Comparison of ENCODE assay signal across 25 mouse cellular contexts in the genomic region with DNA sequence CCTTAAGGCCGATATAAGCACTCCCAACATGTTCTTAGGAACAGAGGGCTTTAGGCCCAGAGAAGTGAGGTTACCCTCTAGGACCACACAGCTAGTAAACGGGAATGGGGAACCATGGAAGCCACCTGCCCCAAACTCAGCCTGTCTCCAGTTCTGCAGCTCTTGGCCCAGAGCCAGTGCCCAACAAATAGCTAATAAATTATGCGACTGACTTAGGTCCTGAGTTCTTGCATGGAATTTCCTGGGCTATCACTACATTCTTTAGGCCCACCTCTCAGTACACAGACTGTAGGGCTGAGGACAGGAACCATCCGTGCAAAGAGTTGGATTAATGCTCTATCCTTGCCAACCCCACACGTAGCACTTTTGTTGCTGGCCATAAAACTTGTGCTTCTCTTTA.
DNase-seq lines count a peak whose midpoint lies in the region; ATAC-seq and TF ChIP-seq lines count a peak whose summit lies in the region.
"Had no signal": no experiment of that assay in that cellular context is flagged by ENCODE, and none has a peak within 500 bp of the region (broad histone marks: within the 10 kb centered on the region; RNA-seq: fewer than 3 reads in every experiment).

No protein-coding gene starts in this region.

- WGBS in forebrain, embryonic 13.5 days: 46% methylated on average over 5 of the region's 5 CpGs
- WGBS in forebrain, embryonic 16.5 days: 43% methylated on average over 5 of the region's 5 CpGs
- 39% methylated on average over 5 of the region's 5 CpGs for WGBS in lung, embryonic 14.5 days
- 79% methylated on average over 5 of the region's 5 CpGs for WGBS in thymus, adult 2 months
- WGBS in limb, embryonic 14.5 days: 25% methylated on average over 5 of the region's 5 CpGs

- TF ChIP-seq CTCF in lung, embryonic 14.5 days (IDR thresholded peaks at IDR 0.05; ENCODE audit: low read depth): no peak
- no peak for TF ChIP-seq CTCF in thymus, adult 2 months (IDR thresholded peaks at IDR 0.05; ENCODE audit: borderline replicate concordance, control insufficient read depth, extremely low read depth, insufficient read depth, low read length, poor library complexity)

- ATAC-seq in forebrain, embryonic 13.5 days: peak; percentile 48
- ATAC-seq in forebrain, embryonic 16.5 days: no peak
- ATAC-seq in lung, embryonic 14.5 days (ENCODE audit: insufficient read depth): no peak
- ATAC-seq in limb, embryonic 14.5 days (ENCODE audit: low FRiP score, low read depth): peak; percentile 31; the same call in 1 of the 2 replicates
- ATAC-seq: hindbrain, embryonic 16.5 days; intestine, postnatal 0 days; midbrain, embryonic 15.5 days had no signal

- no peak for TF ChIP-seq POLR2A in thymus, adult 2 months (IDR thresholded peaks at IDR 0.05; ENCODE audit: control insufficient read depth, extremely low read depth, insufficient read depth, low read length, poor library complexity)
- TF ChIP-seq POLR2A in limb, embryonic 14.5 days (IDR thresholded peaks at IDR 0.05; ENCODE audit: borderline replicate concordance, extremely low read depth, insufficient read depth, insufficient read length): no peak

- no peaks in the 10 kb centered on the region for H3K36me3 ChIP-seq in forebrain, embryonic 13.5 days (ENCODE audit: poor library complexity, severe bottlenecking)
- H3K36me3 ChIP-seq in forebrain, embryonic 16.5 days (ENCODE audit: control insufficient read depth, insufficient read depth): no peaks in the 10 kb centered on the region
- no peaks in the 10 kb centered on the region for H3K36me3 ChIP-seq in lung, embryonic 14.5 days (ENCODE audit: insufficient read depth)
- H3K36me3 ChIP-seq in thymus, adult 2 months (ENCODE audit: control insufficient read depth, insufficient read depth, low read length): peaks cover 22% of the 10 kb centered on the region
- H3K36me3 ChIP-seq in limb, embryonic 14.5 days (ENCODE audit: control insufficient read depth, insufficient read depth, low read length): no peaks in the 10 kb centered on the region
- H3K36me3 ChIP-seq: embryonic facial prominence, embryonic 13.5 days; heart, embryonic 15.5 days; limb, embryonic 13.5 days; liver, embryonic 13.5 days; midbrain, embryonic 15.5 days had no signal

- H3K4me2 ChIP-seq in forebrain, embryonic 13.5 days: no peak overlapping the region
- H3K4me2 ChIP-seq in forebrain, embryonic 16.5 days (ENCODE audit: low read length): no peak overlapping the region
- no peak overlapping the region for H3K4me2 ChIP-seq in lung, embryonic 14.5 days
- H3K4me2 ChIP-seq in limb, embryonic 14.5 days (replicated peaks; ENCODE audit: low read depth, low read length, severe bottlenecking): no peak overlapping the region
- H3K4me2 ChIP-seq: embryonic facial prominence, embryonic 13.5 days; heart, embryonic 15.5 days; limb, embryonic 13.5 days; liver, embryonic 13.5 days; midbrain, embryonic 15.5 days had no signal

- peak; percentile 17 for DNase-seq in lung, embryonic 14.5 days
- no peak for DNase-seq in lung, postnatal 25 days (ENCODE audit: low spot score)
- DNase-seq in thymus, adult 2 months: no peak
- no peak for DNase-seq in thymus, postnatal 14 days
- no peak for DNase-seq in limb, embryonic 14.5 days (ENCODE audit: low spot score)
- DNase-seq in left cerebral cortex, postnatal 36 days (ENCODE audit: low spot score in 2 of 2): no peak
- DNase-seq: adrenal gland, postnatal 36 days; cerebellum, adult 11-12 months; cerebellum, postnatal 14 days; gastrocnemius, adult 2 months; heart, postnatal 4 days; liver, embryonic 13.5 days; lung, adult 2 months; lung, postnatal 36 days had no signal

- no peak overlapping the region for H3K27ac ChIP-seq in forebrain, embryonic 13.5 days
- H3K27ac ChIP-seq in forebrain, embryonic 16.5 days (ENCODE audit: low read length): no peak overlapping the region
- H3K27ac ChIP-seq in lung, embryonic 14.5 days (ENCODE audit: low read depth): no peak overlapping the region
- peak overlapping the region; percentile 23; the same call in 1 of the 2 replicates for H3K27ac ChIP-seq in thymus, adult 2 months (ENCODE audit: control insufficient read depth, insufficient read depth, low read length)
- H3K27ac ChIP-seq in limb, embryonic 14.5 days (replicated peaks; ENCODE audit: low read depth, low read length): no peak overlapping the region
- H3K27ac ChIP-seq: embryonic facial prominence, embryonic 13.5 days; gastrocnemius, adult 2 months; heart, embryonic 15.5 days; layer of hippocampus, adult 2 months; limb, embryonic 13.5 days; liver, embryonic 13.5 days; midbrain, embryonic 15.5 days had no signal

- H3K4me3 ChIP-seq in forebrain, embryonic 13.5 days: no peak overlapping the region
- no peak overlapping the region for H3K4me3 ChIP-seq in forebrain, embryonic 16.5 days (replicated peaks; ENCODE audit: low read length)
- no peak overlapping the region for H3K4me3 ChIP-seq in lung, embryonic 14.5 days (ENCODE audit: low read depth, low read length)
- H3K4me3 ChIP-seq in thymus, adult 2 months (ENCODE audit: control insufficient read depth, insufficient read depth, low read length): no peak overlapping the region
- no peak overlapping the region for H3K4me3 ChIP-seq in limb, embryonic 14.5 days (replicated peaks; ENCODE audit: low read length)
- H3K4me3 ChIP-seq: embryonic facial prominence, embryonic 13.5 days; erythroblast, embryonic 14.5 days; gastrocnemius, adult 2 months; heart, embryonic 15.5 days; layer of hippocampus, adult 2 months; limb, embryonic 13.5 days; liver, embryonic 13.5 days; megakaryocyte, embryonic 14.5 days; midbrain, embryonic 15.5 days had no signal

- peaks cover 11% of the 10 kb centered on the region for H3K4me1 ChIP-seq in forebrain, embryonic 13.5 days
- peaks cover 5% of the 10 kb centered on the region for H3K4me1 ChIP-seq in forebrain, embryonic 16.5 days (replicated peaks; ENCODE audit: control insufficient read depth, insufficient read depth, low read length)
- H3K4me1 ChIP-seq in lung, embryonic 14.5 days (ENCODE audit: insufficient read depth): peaks cover 3% of the 10 kb centered on the region
- H3K4me1 ChIP-seq in thymus, adult 2 months (replicated peaks; ENCODE audit: control insufficient read depth, insufficient read depth, low read length): peaks cover 55% of the 10 kb centered on the region
- no peaks in the 10 kb centered on the region for H3K4me1 ChIP-seq in limb, embryonic 14.5 days (ENCODE audit: control insufficient read depth, insufficient read depth, low read length)
- H3K4me1 ChIP-seq: heart, embryonic 15.5 days had no signal

- H3K9ac ChIP-seq in forebrain, embryonic 13.5 days: no peak overlapping the region
- no peak overlapping the region for H3K9ac ChIP-seq in forebrain, embryonic 16.5 days (replicated peaks; ENCODE audit: low read depth, low read length)
- no peak overlapping the region for H3K9ac ChIP-seq in lung, embryonic 14.5 days
- no peak overlapping the region for H3K9ac ChIP-seq in limb, embryonic 14.5 days (ENCODE audit: low read depth, low read length, severe bottlenecking)
- H3K9ac ChIP-seq: embryonic facial prominence, embryonic 13.5 days; heart, embryonic 15.5 days; limb, embryonic 13.5 days; liver, embryonic 13.5 days; midbrain, embryonic 15.5 days had no signal

- intact Hi-C loops in left cerebral cortex, postnatal 36 days (cut with DNase I): loop anchor here (5.0 kb wide), 1 partner anchor 300 kb away; no protein-coding TSS in a partner anchor

- no peaks in the 10 kb centered on the region for H3K9me3 ChIP-seq in forebrain, embryonic 13.5 days (replicated peaks)
- no peaks in the 10 kb centered on the region for H3K9me3 ChIP-seq in forebrain, embryonic 16.5 days (ENCODE audit: control insufficient read depth, low read length)
- H3K9me3 ChIP-seq in lung, embryonic 14.5 days (ENCODE audit: low read depth, low read length): no peaks in the 10 kb centered on the region
- H3K9me3 ChIP-seq in limb, embryonic 14.5 days (ENCODE audit: control insufficient read depth, low read length): no peaks in the 10 kb centered on the region
- H3K9me3 ChIP-seq: embryonic facial prominence, embryonic 13.5 days; heart, embryonic 15.5 days; limb, embryonic 13.5 days; liver, embryonic 13.5 days; megakaryocyte, embryonic 14.5 days; midbrain, embryonic 15.5 days had no signal

- peaks cover 31% of the 10 kb centered on the region for H3K27me3 ChIP-seq in forebrain, embryonic 13.5 days
- no peaks in the 10 kb centered on the region for H3K27me3 ChIP-seq in forebrain, embryonic 16.5 days (replicated peaks; ENCODE audit: control insufficient read depth, insufficient read depth, low read length)
- H3K27me3 ChIP-seq in lung, embryonic 14.5 days (ENCODE audit: insufficient read depth, low read length): no peaks in the 10 kb centered on the region
- no peaks in the 10 kb centered on the region for H3K27me3 ChIP-seq in thymus, adult 2 months (ENCODE audit: control insufficient read depth, insufficient read depth, low read length)
- no peaks in the 10 kb centered on the region for H3K27me3 ChIP-seq in limb, embryonic 14.5 days (ENCODE audit: control insufficient read depth, insufficient read depth, low read length)
- H3K27me3 ChIP-seq: heart, embryonic 15.5 days; midbrain, embryonic 15.5 days had no signal

Comparison
In these comparisons a context has a peak if more than half of its experiments do, and no peak if none do; other contexts are left out.
1. ATAC-seq: peak in forebrain, embryonic 13.5 days (single experiment) and limb, embryonic 14.5 days (single experiment); none in forebrain, embryonic 16.5 days (single experiment) and lung, embryonic 14.5 days (single experiment).